Mouse (Mus musculus): ENCODE measurements around the gene Pcdh8. TPM values are rescaled to one million over a fixed set of nuclear protein-coding genes. Genes with fewer than 3 reads are reported as not detected.

The Pcdh8 gene
- polyA plus RNA-seq (2015; fragmentation: Nextera tagmentation; extraction: Ambion mirVana): 0.34 and 0.40 TPM in 2 replicates

- Histone ChIP-seq H3K9me3 (ENCODE audit: control insufficient read depth) (no peaks in the 10 kb centered on the region), H3K4me1 (replicated peaks; ENCODE audit: control insufficient read depth, insufficient read depth, low read length) (0 out of 2 replicates have a peak, but pooled peaks cover 4% of the 10 kb centered on the region), H3K4me2 (replicated peaks; ENCODE audit: low read depth) (peak within 1 kb of the TSS; percentile 67), H3K27ac (ENCODE audit: low read depth, low read length) (no peak within 1 kb of the TSS), H3K4me3 (ENCODE audit: low read depth, low read length) (peak within 1 kb of the TSS; percentile 37), H3K9ac (ENCODE audit: low read depth, low read length) (no peak within 1 kb of the TSS), H3K27me3 (replicated peaks; ENCODE audit: control insufficient read depth, insufficient read depth, low read length) (peaks cover 70% of the 10 kb centered on the region), H3K36me3 (ENCODE audit: control insufficient read depth, insufficient read depth) (no peaks in the 10 kb centered on the region)
- TF ChIP-seq CTCF (IDR thresholded peaks at IDR 0.05; ENCODE audit: low read depth): no peak; the same call in 1 of the 2 replicates
- WGBS: under 1% methylated on average over 30 of the region's 30 CpGs
- peak; percentile 70 for ATAC-seq
Measured at GRCm38 (mm10) chr14:79771094-79771535, at the start of gene Pcdh8. Gene Pcdh8 (minus strand): TSS chr14:79771312.

DNA sequence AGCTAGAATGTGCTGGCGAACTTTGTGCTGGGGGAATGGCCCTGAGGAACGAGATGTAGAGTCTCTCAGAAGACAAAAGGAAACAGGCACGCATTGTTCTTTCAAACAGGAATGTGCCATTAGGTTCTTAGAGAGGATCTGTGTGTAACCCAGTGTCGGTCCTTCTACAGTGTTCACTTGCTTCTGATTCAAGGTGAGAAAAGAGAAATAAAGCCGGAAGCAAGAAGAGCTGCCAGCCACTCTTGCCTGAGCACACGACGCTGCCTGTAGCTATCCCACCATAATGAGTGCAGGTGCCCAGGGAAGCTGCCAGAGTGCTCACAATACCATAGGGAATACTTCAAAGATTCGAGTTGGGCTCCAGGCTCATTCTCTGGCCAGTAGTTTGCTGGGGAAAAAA is 43.6 kb upstream of the Pcdh8 start:
- WGBS: 63% methylated on average over 8 of the region's 8 CpGs
- no peaks in the 10 kb centered on the region for H3K27me3 ChIP-seq (replicated peaks; ENCODE audit: control insufficient read depth, insufficient read depth, low read length)
- ATAC-seq: no peak
- H3K4me3 ChIP-seq (ENCODE audit: low read depth, low read length): no peak overlapping the region
- no peak overlapping the region for H3K27ac ChIP-seq (ENCODE audit: low read depth, low read length)
- H3K4me2 ChIP-seq (replicated peaks; ENCODE audit: low read depth): no peak overlapping the region
- H3K9ac ChIP-seq (ENCODE audit: low read depth, low read length): no peak overlapping the region
- no peaks in the 10 kb centered on the region for H3K9me3 ChIP-seq (ENCODE audit: control insufficient read depth)
- no peak for TF ChIP-seq CTCF (IDR thresholded peaks at IDR 0.05; ENCODE audit: low read depth)
- no peaks in the 10 kb centered on the region for H3K4me1 ChIP-seq (replicated peaks; ENCODE audit: control insufficient read depth, insufficient read depth, low read length)
- no peaks in the 10 kb centered on the region for H3K36me3 ChIP-seq (ENCODE audit: control insufficient read depth, insufficient read depth)

GRCm38 (mm10) chr14:79814084-79814483 is 43.0 kb upstream of the Pcdh8 start:
- H3K27ac ChIP-seq (ENCODE audit: low read depth, low read length): no peak overlapping the region
- H3K9ac ChIP-seq (ENCODE audit: low read depth, low read length): no peak overlapping the region
- ATAC-seq: no peak
- H3K4me1 ChIP-seq (replicated peaks; ENCODE audit: control insufficient read depth, insufficient read depth, low read length): no peaks in the 10 kb centered on the region
- no peak overlapping the region for H3K4me3 ChIP-seq (ENCODE audit: low read depth, low read length)
- TF ChIP-seq CTCF (IDR thresholded peaks at IDR 0.05; ENCODE audit: low read depth): no peak
- H3K36me3 ChIP-seq (ENCODE audit: control insufficient read depth, insufficient read depth): no peaks in the 10 kb centered on the region
- no peaks in the 10 kb centered on the region for H3K9me3 ChIP-seq (ENCODE audit: control insufficient read depth)
- H3K27me3 ChIP-seq (replicated peaks; ENCODE audit: control insufficient read depth, insufficient read depth, low read length): no peaks in the 10 kb centered on the region
- 34% methylated on average over 1 of the region's 1 CpGs for WGBS
- no peak overlapping the region for H3K4me2 ChIP-seq (replicated peaks; ENCODE audit: low read depth)

DNA sequence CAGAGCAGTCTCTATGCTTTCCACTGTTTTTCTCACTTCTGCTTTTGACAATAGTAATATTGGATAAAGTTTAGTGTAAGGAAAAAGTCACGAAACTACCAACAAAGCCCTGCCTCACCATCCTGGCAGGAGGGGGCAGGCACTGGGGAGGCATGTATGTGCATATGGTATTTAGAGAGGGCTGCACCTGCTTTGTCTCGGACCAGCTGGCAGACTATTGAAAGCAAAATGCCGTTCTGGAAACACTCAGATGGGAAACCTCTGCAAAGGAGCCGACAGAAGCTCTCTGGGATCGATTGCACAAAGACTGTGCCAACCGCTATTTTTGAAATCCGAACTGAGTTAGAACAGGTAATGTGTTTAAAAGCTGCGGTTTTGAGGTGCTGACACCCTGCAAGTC is 22.1 kb upstream of the Pcdh8 start:
- no peak overlapping the region for H3K27ac ChIP-seq (ENCODE audit: low read depth, low read length)
- no peak overlapping the region for H3K4me2 ChIP-seq (replicated peaks; ENCODE audit: low read depth)
- H3K4me3 ChIP-seq (ENCODE audit: low read depth, low read length): no peak overlapping the region
- no peaks in the 10 kb centered on the region for H3K27me3 ChIP-seq (replicated peaks; ENCODE audit: control insufficient read depth, insufficient read depth, low read length)
- ATAC-seq: no peak
- 83% methylated on average over 8 of the region's 8 CpGs for WGBS
- no peak overlapping the region for H3K9ac ChIP-seq (ENCODE audit: low read depth, low read length)
- TF ChIP-seq CTCF (IDR thresholded peaks at IDR 0.05; ENCODE audit: low read depth): no peak
- no peaks in the 10 kb centered on the region for H3K9me3 ChIP-seq (ENCODE audit: control insufficient read depth)
- no peaks in the 10 kb centered on the region for H3K36me3 ChIP-seq (ENCODE audit: control insufficient read depth, insufficient read depth)
- no peaks in the 10 kb centered on the region for H3K4me1 ChIP-seq (replicated peaks; ENCODE audit: control insufficient read depth, insufficient read depth, low read length)

- no peak overlapping the region for H3K27ac ChIP-seq (ENCODE audit: low read depth, low read length)
- H3K9ac ChIP-seq (ENCODE audit: low read depth, low read length): no peak overlapping the region
- TF ChIP-seq CTCF (IDR thresholded peaks at IDR 0.05; ENCODE audit: low read depth): no peak
- no peaks in the 10 kb centered on the region for H3K9me3 ChIP-seq (ENCODE audit: control insufficient read depth)
- H3K36me3 ChIP-seq (ENCODE audit: control insufficient read depth, insufficient read depth): no peaks in the 10 kb centered on the region
- no peaks in the 10 kb centered on the region for H3K27me3 ChIP-seq (replicated peaks; ENCODE audit: control insufficient read depth, insufficient read depth, low read length)
- no peak for ATAC-seq
- 32% methylated on average over 4 of the region's 4 CpGs for WGBS
- H3K4me1 ChIP-seq (replicated peaks; ENCODE audit: control insufficient read depth, insufficient read depth, low read length): no peaks in the 10 kb centered on the region
- H3K4me3 ChIP-seq (ENCODE audit: low read depth, low read length): no peak overlapping the region
- H3K4me2 ChIP-seq (replicated peaks; ENCODE audit: low read depth): no peak overlapping the region
Measured at GRCm38 (mm10) chr14:79789535-79789934, 18.4 kb upstream of the Pcdh8 start.

DNA sequence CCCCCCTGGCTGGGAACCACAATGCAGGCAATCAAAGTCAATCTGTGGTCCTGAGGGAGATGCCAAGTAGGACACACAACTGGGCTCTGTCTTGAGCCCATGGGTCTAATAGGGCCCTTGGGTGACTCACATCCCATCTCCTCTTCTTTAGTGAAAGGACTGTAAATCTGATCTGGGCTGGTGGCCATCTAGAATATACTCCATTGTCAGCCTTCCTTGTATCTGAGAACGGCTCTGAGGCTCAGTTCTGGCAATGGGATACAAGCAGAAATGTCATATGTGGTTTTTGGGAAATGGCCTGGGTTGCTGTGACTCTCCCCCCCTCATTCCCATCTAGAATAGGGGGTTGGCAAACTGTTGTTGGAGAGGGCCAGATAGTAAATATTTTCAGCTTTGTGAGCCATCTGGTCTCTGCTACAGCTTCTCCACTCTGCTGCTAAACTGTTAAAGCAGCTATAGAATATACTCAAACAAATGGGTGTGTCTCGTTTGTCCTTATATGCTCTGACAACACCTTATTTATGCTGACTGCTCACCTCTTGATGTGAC is 17.6 kb upstream of the Pcdh8 start:
- no peak overlapping the region for H3K4me2 ChIP-seq (replicated peaks; ENCODE audit: low read depth)
- H3K4me1 ChIP-seq (replicated peaks; ENCODE audit: control insufficient read depth, insufficient read depth, low read length): no peaks in the 10 kb centered on the region
- 73% methylated on average over 2 of the region's 2 CpGs for WGBS
- no peak overlapping the region for H3K9ac ChIP-seq (ENCODE audit: low read depth, low read length)
- no peak for ATAC-seq
- no peak overlapping the region for H3K27ac ChIP-seq (ENCODE audit: low read depth, low read length)
- no peaks in the 10 kb centered on the region for H3K27me3 ChIP-seq (replicated peaks; ENCODE audit: control insufficient read depth, insufficient read depth, low read length)
- no peaks in the 10 kb centered on the region for H3K9me3 ChIP-seq (ENCODE audit: control insufficient read depth)
- H3K36me3 ChIP-seq (ENCODE audit: control insufficient read depth, insufficient read depth): no peaks in the 10 kb centered on the region
- no peak for TF ChIP-seq CTCF (IDR thresholded peaks at IDR 0.05; ENCODE audit: low read depth)
- H3K4me3 ChIP-seq (ENCODE audit: low read depth, low read length): no peak overlapping the region

All from intestine, postnatal 0 days (tissue).